Mouse (Mus musculus) limb, embryonic 11.5 days (tissue): ENCODE measurements around the gene Qsox1. TPM values are rescaled to one million over a fixed set of nuclear protein-coding genes. Genes with fewer than 3 reads are reported as not detected.

Source experiments
- ATAC-seq: fragments of 200-750 bp; cut with Nextera tagmentation; 2 replicates; pipeline ENCODE4 v1.8.0; 2017; ENCODE audit warnings: low read depth; ENCODE audit not compliant: insufficient number of reproducible peaks, low FRiP score, low TSS enrichment
- DNase-seq: peaks from one replicate; pipeline ENCODE4 v3.0.0-alpha.2; 2015; ENCODE audit warnings: low spot score
- H3K27ac ChIP-seq: fragments of 300-500 bp; sonication (generic); replicated peaks from 2 replicates; pipeline ENCODE4 v1.5.1; 2014; ENCODE audit warnings: low read depth, mild to moderate bottlenecking, low read length
- H3K27me3 ChIP-seq: fragments of 300-500 bp; sonication (generic); 2 replicates; pipeline ENCODE4 v1.6.1; 2014; ENCODE audit warnings: mild to moderate bottlenecking, low read length, mixed read lengths; ENCODE audit not compliant: control insufficient read depth, insufficient read depth
- H3K36me3 ChIP-seq: fragments of 300-500 bp; sonication (generic); 2 replicates; pipeline ENCODE4 v1.6.1; 2014; ENCODE audit warnings: mild to moderate bottlenecking, low read length, moderate library complexity, mixed read lengths; ENCODE audit not compliant: control insufficient read depth, insufficient read depth
- H3K4me1 ChIP-seq: fragments of 300-500 bp; sonication (generic); 2 replicates; pipeline ENCODE4 v1.6.1; 2014; ENCODE audit warnings: low read length, mixed read lengths; ENCODE audit not compliant: control insufficient read depth, insufficient read depth
- H3K4me2 ChIP-seq: fragments of 300-500 bp; sonication (generic); 2 replicates; pipeline ENCODE4 v1.6.1; 2014; ENCODE audit warnings: low read depth, mild to moderate bottlenecking, moderate library complexity; ENCODE audit not compliant: severe bottlenecking
- H3K4me3 ChIP-seq: fragments of 300-500 bp; sonication (generic); 2 replicates; pipeline ENCODE4 v1.5.1; 2014; ENCODE audit warnings: low read depth, low read length
- H3K9ac ChIP-seq: fragments of 300-500 bp; sonication (generic); 2 replicates; pipeline ENCODE4 v1.6.1; 2014; ENCODE audit warnings: mild to moderate bottlenecking, low read length
- H3K9me3 ChIP-seq: fragments of 300-500 bp; sonication (generic); 2 replicates; pipeline ENCODE4 v1.6.1; 2016; ENCODE audit warnings: low read length; ENCODE audit not compliant: control insufficient read depth
- WGBS: fragments of 180-500 bp; shearing (Covaris S2); extraction: QIAGEN DNeasy Blood & Tissue Kit; methylation state at CpG from one replicate; pipeline ENCODE4 v1.1.7; 2014; 5-methylcytosine and 5-hydroxymethylcytosine counted together
- polyA plus RNA-seq: library from polyadenylated mRNA; unstranded; fragments of >200 nt; fragmentation: Nextera tagmentation; extraction: Ambion mirVana; gene quantifications from 2 replicates; pipeline ENCODE4 v1.2.1, GENCODE M21; 2014

The Qsox1 gene
- polyA plus RNA-seq, 1 experiment from 2014 or later, result 7.7 TPM

DNA sequence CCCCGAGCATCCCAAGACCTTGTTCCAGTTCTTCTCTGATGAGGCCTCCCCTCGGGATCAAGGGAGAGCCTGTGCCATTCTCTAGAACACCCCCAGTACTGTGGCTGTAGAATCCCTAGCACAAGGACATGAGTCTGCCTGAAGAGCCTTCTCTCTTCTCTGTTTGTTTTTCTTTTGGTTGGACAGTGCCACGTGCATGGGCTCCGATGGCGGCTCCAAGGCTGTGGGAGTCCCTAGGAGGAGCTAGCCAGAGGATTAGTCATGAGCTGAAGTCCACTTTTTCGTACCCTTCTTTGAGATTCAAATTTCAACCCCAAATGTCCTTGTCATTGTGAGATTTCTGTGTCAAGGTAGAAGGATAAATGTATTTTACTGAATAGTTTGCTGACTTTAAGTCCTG is 18.2 kb upstream of the Qsox1 start:
- Histone ChIP-seq H3K27ac (no peak overlapping the region), H3K9ac (no peak overlapping the region), H3K9me3 (no peaks in the 10 kb centered on the region), H3K27me3 (no peaks in the 10 kb centered on the region), H3K36me3 (no peaks in the 10 kb centered on the region), H3K4me1 (no peaks in the 10 kb centered on the region), H3K4me3 (no peak overlapping the region), H3K4me2 (no peak overlapping the region)
- DNase-seq, result no peak
- ATAC-seq, result no peak
- WGBS, result 86% methylated on average over 6 of the region's 6 CpGs

DNA sequence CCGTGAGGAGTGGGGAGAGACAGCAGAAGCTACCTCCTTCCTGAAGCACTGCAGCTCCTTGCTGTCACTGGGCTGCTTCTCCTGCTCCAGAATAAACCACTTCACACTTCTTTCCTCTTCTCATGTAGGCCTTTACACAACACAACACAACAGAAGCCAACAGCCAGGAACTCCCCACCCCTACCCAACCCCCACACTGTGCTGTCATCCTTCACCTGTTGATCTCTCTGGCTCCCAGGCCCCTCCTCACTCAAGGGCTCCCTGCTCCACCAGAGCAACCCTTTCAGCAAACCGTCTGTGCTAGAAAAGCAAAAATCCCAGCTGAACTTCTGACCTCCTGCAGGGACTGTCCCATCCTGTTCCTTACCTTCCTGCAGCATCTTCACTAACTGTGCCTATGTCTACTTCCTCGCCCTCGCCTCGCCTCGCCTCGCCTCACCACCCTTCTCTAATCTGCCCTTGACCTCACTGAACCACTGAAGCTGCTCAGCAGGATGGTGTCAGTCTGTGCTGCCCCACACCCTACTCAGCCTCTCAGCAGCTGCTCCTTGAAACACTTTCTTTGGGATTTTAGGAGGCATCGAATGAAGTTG is 15.1 kb upstream of the Qsox1 start:
- H3K27me3 ChIP-seq, result no peaks in the 10 kb centered on the region
- no peak overlapping the region for H3K27ac ChIP-seq
- no peak overlapping the region for H3K4me2 ChIP-seq
- H3K4me3 ChIP-seq, result no peak overlapping the region
- no peaks in the 10 kb centered on the region for H3K36me3 ChIP-seq
- ATAC-seq (no peak), DNase-seq (no peak)
- WGBS, result 51% methylated on average over 8 of the region's 8 CpGs
- no peaks in the 10 kb centered on the region for H3K9me3 ChIP-seq
- H3K4me1 ChIP-seq, result no peaks in the 10 kb centered on the region
- no peak overlapping the region for H3K9ac ChIP-seq

DNA sequence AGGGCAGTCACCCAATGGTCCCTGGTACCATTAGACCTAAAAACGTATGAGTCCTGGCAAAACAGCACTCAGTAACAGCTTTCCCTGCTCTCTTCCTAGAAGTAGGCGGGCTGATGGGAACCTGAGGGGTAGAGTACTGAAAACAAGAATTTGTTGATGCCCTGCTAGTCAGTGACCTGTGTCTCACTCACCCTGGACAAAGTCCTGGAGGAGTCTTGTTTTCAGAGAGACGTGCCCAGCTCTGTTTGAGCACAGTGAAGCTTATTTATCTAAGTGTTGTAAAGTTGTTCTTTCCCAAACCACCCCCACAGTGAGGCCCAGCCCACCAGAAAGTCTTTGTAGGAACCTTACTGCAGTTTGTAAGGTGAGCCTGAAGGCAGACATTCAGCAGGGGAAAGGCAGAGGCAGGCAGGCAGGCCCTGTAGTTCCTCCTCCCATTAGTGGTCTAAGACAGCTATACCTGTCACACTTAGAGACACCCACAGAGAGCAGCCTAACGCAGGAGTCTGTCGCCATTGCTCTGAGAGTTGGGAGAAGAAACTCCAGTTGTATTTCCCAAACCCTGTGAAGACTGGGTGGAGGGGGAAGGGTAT is 14.2 kb upstream of the Qsox1 start:
- Histone ChIP-seq H3K4me3 (no peak overlapping the region), H3K4me1 (no peaks in the 10 kb centered on the region), H3K9ac (no peak overlapping the region), H3K4me2 (no peak overlapping the region), H3K27ac (no peak overlapping the region), H3K9me3 (no peaks in the 10 kb centered on the region), H3K36me3 (no peaks in the 10 kb centered on the region), H3K27me3 (no peaks in the 10 kb centered on the region)
- ATAC-seq (no peak), DNase-seq (no peak)
- WGBS, result 33% methylated on average over 5 of the region's 5 CpGs

DNA sequence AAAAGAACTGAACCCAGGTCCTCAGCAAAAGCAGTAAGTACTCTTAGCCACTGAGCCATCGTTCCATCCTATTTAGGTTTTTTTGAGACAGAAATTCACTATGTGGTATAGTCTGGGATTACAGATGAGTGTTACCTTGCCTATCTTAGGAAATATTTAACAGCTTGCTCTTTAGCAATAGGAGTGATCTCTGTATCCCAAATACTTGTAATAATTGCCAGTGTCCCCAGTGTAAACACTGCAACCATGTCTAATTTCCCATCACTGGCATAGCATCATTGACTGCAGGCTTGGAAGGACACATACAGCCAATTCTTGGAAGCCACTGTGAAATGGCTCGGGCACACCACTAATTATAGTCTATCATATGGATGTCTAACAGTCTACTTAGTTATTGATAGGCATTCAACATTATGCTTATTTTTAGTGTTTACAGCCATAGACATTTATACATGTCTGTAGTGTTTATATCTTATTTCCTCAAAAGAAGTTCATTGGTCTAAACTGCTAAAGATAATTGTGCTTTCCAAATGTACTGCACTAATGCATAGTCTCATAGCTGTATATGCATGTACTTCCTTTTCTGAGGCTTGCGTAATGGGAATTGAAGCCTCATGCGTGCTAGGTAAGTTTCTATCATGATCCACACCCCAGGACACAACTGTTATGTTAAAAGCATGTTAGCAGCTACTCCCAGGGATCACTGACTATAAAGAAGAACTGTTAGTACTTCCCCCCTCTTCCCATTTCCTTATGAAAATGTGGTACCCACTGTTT is 13.4 kb upstream of the Qsox1 start:
- no peak overlapping the region for H3K27ac ChIP-seq
- no peak overlapping the region for H3K9ac ChIP-seq
- H3K4me3 ChIP-seq, result no peak overlapping the region
- no peaks in the 10 kb centered on the region for H3K9me3 ChIP-seq
- H3K36me3 ChIP-seq, result no peaks in the 10 kb centered on the region
- H3K4me2 ChIP-seq, result no peak overlapping the region
- 90% methylated on average over 4 of the region's 4 CpGs for WGBS
- no peaks in the 10 kb centered on the region for H3K4me1 ChIP-seq
- ATAC-seq, result no peak
- no peaks in the 10 kb centered on the region for H3K27me3 ChIP-seq
- DNase-seq, result no peak

DNA sequence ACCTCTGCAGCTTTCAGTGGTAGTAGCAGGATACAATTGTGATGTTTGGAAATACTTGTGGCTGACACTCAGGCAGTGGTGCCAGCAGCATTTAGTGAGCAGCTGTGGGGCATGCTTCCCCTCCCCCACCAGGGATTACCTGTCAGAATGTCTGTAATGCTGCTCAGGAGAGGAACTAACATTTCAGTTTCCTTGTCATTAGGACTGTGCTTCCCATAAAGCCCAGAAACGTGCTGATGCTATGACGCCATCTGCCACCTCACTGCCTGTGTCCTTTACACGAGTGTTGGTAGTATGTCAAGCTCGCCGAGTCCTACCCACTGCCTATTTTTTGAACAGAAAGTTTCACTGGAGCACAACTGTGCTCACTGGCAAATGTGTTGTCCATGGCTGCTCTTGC is 8.0 kb upstream of the Qsox1 start:
- 89% methylated on average over 5 of the region's 5 CpGs for WGBS
- H3K36me3 ChIP-seq, result no peaks in the 10 kb centered on the region
- DNase-seq (no peak), ATAC-seq (no peak)
- H3K9ac ChIP-seq, result no peak overlapping the region
- H3K4me3 ChIP-seq, result no peak overlapping the region
- no peaks in the 10 kb centered on the region for H3K9me3 ChIP-seq
- no peak overlapping the region for H3K27ac ChIP-seq
- H3K4me1 ChIP-seq, result no peaks in the 10 kb centered on the region
- H3K4me2 ChIP-seq, result no peak overlapping the region
- no peaks in the 10 kb centered on the region for H3K27me3 ChIP-seq

DNA sequence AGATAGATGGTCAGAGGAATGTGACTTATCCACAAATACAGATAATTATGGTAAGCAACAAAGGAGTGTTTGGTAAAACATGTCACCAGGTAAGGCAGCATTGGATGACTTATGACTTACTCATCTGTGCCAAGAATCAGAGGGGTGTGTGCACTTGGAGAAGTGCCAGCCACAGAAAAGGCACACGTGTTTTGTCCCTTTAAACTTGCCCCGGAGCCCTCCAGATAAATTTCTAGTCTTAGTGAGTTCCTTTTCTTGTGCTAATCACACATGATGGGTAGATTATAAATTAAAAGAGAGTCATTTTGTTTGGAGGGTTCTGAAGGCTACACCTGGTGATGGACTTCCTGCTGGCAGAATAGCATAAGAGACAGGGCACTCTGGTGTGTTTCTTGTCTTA is 3.5 kb upstream of the Qsox1 start:
- Histone ChIP-seq H3K4me2 (no peak overlapping the region), H3K27me3 (no peaks in the 10 kb centered on the region), H3K4me3 (no peak overlapping the region), H3K36me3 (no peaks in the 10 kb centered on the region), H3K9me3 (no peaks in the 10 kb centered on the region), H3K9ac (no peak overlapping the region), H3K27ac (no peak overlapping the region), H3K4me1 (no peaks in the 10 kb centered on the region)
- ATAC-seq (no peak), DNase-seq (no peak)
- WGBS, result 76% methylated on average over 2 of the region's 2 CpGs

DNA sequence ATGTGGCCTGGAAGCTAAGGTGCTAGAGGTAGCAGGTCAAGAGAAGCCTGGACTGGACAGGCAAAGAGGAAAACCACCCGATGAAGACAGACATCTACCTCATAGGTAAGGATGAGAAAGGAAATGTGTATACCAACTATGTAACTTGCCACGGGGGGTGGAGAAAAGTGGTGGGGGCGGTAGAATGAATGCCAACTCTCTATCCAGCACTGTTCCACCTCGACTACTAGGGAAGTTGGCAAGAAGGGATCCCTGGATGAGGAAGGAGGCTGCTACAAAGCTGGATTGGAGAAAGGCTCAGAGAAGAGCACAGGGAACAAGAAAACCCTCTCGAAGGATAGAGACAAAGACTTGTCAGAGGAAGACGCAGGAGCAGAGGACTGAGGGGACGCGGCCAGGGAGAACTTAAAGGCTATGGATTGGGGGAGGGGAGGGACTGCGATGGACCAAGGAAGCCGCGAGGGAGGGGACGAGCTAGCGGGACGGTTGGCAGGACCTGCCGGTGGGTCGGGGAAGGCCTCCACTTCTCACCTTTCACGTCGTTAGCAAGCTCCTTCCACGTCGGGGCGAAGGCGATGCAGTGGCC is 601 bp downstream of the Qsox1 start:
- H3K36me3 ChIP-seq, result no peaks in the 10 kb centered on the region
- H3K4me2 ChIP-seq, result peak overlapping the region; percentile 76
- H3K27ac ChIP-seq, result no peak overlapping the region
- peak overlapping the region; percentile 74 for H3K9ac ChIP-seq
- DNase-seq, result no peak
- no peak for ATAC-seq
- 5% methylated on average over 22 of the region's 22 CpGs for WGBS
- H3K4me3 ChIP-seq, result peak overlapping the region; percentile 67
- peaks cover 2% of the 10 kb centered on the region; the same call in 1 of the 2 replicates for H3K4me1 ChIP-seq
- no peaks in the 10 kb centered on the region for H3K27me3 ChIP-seq
- H3K9me3 ChIP-seq, result no peaks in the 10 kb centered on the region

DNA sequence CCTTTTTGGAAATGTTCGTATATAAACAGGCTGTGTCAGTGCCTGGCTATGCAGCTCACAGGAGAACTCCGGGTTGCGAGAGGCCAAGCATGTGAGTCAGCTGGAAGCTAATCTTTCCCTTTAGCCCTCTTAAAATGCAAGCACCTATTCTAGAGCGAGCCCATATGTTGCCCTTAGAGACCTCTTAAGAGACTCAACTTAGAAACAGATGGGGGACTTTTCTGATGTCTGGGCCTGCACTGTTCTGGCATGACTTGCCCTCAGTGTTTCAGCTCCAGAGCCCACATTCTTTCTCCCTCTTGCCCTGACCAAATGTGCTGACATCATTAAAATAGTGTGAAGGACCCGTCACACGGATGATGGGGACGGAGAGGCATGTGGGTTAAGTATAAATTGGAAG is 2.1 kb downstream of the Qsox1 start:
- H3K9me3 ChIP-seq, result no peaks in the 10 kb centered on the region
- 55% methylated on average over 7 of the region's 7 CpGs for WGBS
- H3K4me3 ChIP-seq, result no peak overlapping the region
- no peak overlapping the region for H3K27ac ChIP-seq
- H3K4me2 ChIP-seq, result no peak overlapping the region
- no peak overlapping the region for H3K9ac ChIP-seq
- peaks cover 2% of the 10 kb centered on the region; the same call in 1 of the 2 replicates for H3K4me1 ChIP-seq
- no peak for ATAC-seq
- H3K27me3 ChIP-seq, result no peaks in the 10 kb centered on the region
- no peaks in the 10 kb centered on the region for H3K36me3 ChIP-seq
- DNase-seq, result no peak
